Mouse (Mus musculus) Muller cell, postnatal 12 days (primary cell): ENCODE data around the gene Grap2.

ENCODE experiments used
- DNase-seq: peaks from one replicate; pipeline ENCODE4 v3.0.0-alpha.2; 2015; ENCODE audit errors: inconsistent ontology term

Gene Grap2

DNA sequence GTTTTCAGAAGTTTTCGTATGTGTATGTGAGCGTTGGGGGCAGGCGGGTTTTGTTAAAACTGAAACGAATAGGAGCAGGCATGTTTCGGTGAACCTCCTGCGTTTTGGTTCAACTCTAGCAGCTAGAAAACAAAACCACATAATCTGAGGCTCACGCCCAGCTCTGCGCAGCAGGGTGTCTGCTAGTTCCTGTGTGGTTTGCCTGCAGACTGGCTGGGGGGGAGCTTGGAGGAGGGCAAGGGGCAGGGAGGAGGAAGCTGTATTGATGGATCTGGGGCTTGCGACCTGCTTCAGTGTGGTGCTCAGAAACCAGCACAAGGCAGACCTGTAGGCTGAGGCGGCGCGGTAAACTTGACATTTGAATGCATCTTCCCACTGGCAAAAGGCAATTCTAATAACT is at the start of gene Grap2:
Gene Grap2 (plus strand): TSS at position 304 of the 400 bp plus-strand sequence.
- DNase-seq: no peak

DNA sequence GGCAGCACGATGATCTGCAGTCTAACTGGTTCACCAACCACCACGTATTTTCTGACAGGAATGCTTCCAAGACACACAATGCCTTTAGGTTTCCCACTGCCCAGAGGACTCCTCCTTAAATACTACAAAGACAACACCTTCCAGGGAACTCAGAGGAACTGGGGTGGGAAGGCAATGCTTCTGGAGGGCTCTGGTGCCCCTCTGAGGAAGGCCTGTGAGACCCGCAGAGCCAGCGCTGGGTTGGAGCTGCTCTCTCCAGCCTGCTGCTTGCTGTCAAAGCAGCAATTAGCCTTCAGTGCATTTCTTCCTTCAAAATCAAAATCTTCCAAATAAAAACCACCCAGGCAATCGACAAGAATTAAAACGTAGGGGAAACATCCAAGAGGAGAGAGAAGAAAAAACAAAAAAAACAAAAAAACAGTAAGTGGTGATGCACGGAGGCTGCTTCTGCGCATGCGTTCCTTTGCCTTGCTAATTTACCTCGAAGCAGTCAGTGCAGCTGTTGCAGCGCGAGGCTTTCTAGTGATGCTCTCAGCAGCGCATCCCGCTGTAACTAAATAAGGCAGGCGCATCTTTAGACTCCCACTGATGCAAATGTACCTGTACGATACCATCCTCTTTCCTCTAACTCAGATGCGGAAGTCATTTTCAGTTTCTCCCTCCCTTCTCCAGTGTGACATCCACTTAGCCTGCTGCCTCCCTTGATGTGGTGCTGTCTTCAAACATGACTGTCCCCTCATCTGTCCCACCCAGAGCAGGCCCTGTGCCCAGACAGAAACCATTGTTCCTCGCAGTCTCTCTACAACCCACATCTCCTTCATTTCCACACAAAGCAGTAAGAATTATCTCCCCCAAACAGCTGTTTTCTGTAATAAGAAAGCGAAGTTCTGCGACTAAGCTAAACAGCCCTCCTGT is 42.2 kb upstream of the Grap2 start:
- no peak for DNase-seq

DNA sequence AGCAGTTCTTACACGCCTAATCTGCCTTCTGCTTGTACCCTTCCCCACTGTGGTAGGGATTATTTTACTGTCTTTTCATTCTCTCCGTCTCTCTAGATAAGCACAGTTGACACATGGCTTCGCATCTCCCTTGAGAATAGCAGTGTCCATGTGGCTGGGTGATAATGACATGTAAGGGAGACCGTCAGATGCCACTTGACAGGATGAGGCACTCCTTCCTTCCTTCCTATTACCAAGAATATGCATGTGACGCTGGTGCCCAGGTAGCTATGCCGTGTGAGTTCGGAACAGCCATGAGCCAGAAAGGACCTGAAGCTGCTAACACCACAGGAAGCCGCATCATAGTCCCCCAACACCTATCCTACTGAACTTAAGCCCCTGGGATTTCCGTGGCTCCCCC is 41.4 kb upstream of the Grap2 start:
- DNase-seq: no peak

DNA sequence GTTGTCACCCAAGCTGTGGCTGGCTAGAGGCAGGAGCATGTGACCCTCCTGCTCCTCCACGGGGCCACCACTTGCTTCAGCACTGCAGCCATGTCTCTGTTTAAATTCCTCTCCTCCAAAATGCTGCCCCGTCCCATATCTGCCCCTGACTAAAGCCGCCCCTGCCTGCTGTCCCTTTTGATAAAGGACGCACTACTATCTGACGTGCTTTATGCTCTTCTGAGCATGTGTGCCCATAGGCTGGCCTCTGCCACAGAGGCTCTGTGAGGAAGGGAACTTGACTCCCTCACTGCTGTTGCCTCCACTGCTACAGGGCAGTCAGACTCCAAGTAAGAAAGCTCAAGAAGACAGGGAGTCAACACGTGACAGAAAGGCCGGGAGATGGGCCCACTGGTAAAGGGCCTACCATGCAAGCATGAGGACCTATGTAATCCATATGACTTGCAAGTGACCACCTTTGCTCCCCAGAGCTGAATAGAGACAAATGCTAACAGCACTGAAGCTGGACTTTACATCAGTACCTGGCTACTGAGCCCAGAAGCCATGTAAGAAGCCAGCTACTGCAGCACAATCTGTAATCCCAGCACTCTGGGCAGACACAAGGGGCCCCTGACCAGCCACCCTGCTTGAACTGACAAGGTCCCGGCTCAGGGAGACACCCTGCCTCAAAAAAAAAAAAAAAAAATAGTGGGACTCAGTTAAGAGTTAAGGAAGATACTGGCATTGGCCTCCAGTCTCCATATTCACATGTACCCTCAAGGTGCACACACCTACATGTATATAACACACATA is 39.9 kb upstream of the Grap2 start:
- DNase-seq: no peak

DNA sequence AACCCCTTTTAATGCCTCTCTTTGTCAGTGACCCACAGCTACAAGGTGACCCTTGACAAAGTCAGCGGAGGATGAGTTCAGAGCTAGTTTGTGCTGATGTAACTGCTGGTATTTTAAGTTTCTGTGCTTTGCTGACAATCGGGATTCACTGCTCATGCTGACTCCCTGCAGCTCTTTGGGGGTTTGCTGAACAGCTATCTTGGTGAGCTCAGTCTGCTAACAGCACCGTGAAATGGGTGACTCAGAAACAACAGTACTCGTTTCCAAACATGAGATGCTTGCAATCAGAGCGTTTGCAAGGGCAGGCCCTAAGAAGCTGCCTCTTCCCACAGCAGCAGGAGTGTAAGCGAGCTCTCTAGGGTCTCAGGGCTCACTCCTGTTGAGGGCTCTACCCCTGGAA is 39.1 kb upstream of the Grap2 start:
- peak; percentile 27 for DNase-seq

DNA sequence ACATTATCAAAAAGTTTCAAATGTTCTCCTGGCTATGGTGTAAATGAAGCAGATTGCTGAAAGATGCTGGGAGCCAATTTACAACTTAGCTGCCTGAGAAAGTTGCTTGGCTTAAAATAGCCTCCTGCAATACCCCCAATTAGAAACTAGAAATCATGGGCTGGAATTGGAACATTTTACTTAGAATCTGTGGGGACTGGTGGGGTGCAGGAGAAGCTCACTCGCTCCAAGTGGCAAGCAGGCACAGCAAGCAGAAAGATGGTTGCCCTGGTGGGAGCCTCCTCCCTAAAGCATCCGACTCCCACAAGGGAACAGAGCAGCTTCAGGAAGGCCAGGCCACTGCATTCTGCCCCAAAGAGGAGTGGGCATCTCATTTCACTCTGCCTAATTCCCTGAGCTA is 36.3 kb upstream of the Grap2 start:
- DNase-seq: no peak

DNA sequence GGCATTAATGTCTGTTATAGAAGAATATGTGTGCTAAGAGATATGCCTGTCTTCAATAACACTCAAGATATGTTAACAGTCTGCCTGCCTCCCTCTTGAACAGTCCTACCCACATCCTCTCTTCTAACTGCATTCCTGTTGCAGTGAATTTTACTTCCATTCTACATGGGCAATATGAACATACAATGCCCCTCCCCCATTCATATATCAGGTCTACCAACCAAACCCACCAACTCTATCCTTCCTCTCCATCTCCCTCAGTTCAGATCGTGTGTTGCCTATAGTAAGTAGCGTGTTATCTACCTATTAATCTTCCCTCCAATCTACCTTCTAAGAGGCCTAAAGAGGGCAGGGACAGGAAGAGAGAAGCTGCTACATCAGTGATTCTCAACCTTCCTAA is 34.3 kb upstream of the Grap2 start:
- DNase-seq: no peak

DNA sequence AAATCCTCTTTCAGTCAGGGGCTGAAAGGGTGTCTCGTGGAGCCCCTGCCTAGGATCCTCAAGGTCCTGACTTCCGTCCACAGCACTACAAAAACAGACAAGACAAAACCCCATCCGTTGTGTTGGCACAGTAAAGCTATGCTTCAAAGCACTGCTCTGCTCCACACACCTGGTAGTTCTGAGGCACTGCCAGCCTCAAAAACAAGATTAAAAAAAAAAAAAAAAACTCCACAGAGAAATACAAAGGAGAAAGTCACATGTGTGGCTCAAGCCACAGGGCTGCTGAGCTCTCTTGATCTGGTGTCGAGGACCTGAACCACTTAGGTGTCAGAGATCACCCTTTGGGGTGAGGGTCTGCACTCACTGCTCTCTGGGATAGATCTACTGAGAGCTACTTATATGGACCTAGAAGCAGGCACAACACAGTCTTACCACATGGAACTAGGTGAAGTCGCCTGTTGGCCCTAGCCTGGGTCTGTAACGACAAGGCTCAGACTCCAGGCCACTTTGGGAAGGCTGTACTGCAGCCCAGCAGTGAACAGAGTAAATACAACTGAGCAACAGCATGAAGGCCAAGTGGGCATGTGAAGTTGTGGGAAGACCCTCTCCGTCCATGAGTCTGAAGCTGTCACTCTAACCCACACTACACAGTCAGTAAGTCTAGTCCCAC is 33.6 kb upstream of the Grap2 start:
- no peak for DNase-seq

DNA sequence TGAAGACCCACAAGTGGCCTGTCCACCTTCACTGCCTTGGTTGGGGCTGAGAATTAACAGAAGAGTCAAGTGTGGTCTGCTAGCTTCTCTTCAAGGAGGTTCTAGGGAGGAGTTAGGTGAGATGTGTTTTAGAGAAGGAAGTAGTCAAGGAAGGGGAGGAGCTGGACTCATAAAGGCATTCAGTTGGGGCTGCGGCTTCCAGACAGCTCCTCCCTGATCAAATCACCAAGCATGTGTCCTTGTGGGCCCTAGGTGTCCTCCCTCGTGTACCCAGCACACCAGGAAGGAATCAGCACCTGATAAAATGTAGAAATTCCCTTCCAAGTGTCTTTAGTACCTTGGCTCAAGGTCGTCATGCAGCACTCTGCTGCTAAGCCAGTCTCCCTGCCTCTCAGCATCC is 28.3 kb upstream of the Grap2 start:
- no peak for DNase-seq

DNA sequence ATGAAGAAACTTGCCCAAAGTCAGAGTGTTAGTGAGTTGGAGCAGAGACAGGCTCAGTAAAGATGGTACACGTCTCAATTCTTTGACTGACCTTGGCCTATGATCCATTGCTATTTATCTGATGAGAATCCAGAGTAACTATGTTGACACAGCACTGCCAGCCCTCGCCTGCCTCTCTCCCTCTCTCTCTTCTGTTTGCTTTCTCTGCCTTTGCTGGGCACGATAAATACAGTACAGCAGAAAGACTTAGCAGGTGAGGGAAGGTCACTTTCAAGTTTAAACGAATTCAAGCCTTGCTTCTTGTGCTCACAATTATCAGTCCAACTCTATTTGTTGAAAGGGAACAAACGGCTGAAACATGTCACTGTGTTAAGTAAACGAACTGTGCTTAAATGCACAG is 27.0 kb upstream of the Grap2 start:
- no peak for DNase-seq

DNA sequence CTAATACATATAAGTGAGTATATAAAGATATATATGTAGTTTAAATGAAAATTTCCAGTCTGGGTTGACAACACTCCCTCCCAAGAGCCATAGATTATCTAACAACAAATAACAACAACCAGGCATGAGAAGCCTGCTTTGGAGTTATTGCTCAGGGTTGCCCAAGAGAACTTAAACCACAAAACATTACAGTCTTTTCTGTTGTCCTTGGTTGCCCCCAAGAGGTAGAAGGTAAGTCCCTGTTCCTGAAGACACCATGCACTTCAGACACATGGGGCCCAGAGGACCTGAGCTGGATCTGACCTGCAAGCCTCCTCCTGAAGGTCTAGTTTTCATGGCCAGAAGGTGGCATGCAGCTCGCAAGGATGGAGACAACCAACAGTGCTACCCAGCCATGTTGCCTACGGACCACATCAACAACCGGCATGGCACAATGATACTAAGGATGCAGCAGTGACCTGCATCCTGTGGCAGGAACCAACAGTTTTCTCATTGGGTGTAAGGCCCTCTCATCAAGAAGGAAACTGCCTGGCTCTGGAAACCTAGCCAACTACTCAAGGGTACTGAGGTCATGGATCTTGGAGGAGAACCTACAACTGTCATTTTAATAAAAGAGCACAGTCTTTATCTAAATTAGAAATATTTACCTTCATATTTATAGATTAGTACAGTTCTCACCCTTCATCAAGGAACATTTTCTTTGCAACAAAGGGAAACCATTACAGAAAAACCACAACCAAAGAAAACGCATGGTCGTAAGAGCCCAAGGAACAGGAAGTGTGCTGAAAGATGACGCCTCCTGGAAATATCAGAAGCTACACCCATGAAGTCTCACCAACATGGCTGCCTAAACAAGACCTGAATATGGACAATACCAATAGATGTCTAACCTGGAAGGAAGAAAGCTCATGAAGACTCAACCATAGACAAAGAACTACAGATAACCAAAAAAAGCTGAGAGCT is 17.3 kb upstream of the Grap2 start:
- DNase-seq: no peak

DNA sequence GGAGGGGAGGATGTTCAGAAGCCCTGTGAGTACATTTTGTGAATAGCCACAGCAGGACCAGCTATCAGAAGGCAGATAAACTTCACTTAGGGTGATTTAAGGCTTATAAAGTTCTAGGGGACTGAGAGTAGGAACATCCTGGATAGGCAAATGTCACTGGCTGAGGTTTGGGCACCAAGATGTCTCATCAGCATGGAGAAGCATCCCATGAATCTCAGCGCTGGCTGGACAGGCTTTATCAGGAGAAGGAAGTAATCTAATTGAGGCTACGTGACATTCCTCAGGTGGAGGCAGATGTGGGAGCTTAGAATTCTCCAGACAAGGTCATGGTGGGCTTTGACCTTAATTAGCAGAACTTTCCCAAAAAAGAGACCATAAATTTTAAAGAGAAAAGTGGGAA is 16.4 kb upstream of the Grap2 start:
- DNase-seq: no peak

DNA sequence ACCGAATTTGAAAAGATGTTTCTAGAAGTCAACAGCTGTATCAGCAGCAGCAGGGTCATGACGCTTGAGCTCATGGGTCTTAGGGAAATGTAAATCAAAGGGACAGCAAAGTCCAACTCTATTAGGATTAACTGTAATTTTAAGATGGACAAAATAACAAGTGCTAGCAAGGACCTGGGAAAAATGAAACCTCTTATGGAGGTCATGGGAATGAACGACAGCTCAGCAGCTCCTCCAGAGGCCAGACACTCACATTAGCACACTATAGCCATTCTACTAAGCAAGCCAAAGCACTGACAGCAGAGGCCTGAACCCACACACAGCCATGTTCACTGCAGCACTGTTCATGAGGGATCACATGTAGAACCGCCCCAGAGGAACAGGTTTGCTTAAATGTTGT is 14.6 kb upstream of the Grap2 start:
- no peak for DNase-seq

DNA sequence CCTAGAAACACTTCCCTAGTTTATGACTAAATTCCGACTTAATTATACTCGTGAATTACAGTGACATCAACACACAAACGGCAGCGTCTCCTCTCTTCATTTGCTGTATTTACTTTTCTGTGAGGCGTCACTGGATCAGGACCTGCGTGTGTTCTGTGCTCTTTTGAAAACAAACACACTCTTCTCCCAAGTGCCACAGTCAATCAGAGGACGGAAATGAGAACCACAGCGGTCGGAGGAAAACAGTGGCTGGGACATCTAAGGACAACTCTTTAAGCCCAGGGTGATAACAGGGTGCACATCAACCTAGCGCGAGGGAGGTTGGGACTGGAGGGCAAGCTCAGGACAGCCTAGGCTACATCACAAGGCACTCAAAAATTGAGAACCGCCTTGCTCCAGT is 12.9 kb upstream of the Grap2 start:
- DNase-seq: no peak

DNA sequence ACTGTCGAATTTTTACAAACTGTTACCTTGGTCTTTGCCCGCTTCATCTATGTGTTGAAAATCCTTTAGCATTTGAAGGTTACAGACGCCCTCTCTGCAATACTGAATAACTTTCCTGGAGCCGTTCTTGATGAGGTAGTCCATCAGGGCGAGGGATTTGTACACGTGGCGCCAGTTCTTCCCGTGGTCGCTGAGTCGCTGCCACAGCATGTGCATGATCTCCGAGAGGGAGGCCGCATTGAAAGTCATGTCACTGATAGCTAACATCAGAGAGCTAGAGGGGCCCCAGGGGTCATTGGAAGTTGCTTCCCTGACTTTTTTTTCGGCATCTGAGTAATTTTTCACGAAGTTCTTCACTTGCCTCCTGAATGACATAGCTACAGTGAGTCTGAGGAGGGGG is 12.4 kb upstream of the Grap2 start:
- no peak for DNase-seq

DNA sequence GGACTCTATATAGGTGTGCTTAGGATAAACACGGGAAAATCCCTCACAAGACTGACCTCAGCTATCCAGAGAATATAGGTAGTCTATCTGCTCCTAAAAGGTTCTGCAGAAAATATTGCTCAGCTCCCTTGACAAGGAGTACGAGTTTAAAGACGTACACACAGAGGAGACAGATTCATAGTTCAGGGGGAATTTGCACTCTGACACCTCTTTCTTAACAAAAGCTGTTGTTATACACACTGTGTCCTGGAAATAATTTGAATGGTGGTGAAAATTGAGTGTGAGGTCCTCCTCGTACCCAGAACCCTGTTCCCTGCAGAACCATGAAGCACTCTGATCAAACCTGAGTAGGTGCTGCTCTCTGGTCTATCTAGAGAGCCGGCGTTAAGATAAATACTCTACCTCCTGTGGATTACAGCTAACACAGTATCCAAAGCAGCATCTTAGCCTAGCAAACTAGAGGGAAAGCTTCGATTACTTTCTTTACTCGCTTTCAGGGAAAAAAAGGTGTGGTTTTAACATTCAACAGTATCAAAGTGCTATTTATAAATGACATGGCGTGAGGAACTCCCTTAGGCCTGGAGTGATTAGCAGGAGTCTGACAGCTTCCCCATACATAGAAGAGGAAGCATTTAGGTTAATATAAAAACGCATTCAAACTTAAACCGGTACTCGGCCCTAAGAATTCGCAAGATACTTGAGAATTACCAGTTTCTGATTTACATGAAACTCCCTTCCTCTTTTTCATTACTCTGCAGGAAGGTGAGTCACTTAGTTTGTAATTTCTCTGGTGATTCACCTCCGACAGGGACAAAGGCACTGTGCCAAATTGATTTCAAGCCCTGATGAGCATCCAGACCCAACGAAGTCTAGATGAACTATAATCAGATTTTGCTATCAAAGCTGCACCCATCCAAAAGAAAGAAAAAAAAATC is 11.5 kb upstream of the Grap2 start:
- DNase-seq: peak; percentile 82

DNA sequence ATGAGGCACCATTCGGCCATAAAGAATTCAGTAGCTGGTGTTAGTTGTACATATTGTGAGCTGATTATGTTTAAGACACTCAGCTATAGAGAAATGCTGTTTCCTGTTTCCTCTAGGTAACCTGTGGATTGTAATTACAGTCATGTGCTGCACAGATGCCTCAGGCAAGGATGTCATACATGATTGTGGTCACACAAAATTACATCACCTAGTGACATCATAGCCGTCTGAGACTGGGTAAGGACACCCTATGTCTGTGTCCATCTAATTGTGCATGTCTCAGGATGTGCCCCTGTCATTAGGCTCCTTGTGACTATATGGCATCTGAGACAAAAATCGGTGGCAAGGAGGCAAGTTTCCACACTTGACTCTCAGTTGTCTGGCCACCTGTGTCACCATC is 9.9 kb upstream of the Grap2 start:
- DNase-seq: no peak

DNA sequence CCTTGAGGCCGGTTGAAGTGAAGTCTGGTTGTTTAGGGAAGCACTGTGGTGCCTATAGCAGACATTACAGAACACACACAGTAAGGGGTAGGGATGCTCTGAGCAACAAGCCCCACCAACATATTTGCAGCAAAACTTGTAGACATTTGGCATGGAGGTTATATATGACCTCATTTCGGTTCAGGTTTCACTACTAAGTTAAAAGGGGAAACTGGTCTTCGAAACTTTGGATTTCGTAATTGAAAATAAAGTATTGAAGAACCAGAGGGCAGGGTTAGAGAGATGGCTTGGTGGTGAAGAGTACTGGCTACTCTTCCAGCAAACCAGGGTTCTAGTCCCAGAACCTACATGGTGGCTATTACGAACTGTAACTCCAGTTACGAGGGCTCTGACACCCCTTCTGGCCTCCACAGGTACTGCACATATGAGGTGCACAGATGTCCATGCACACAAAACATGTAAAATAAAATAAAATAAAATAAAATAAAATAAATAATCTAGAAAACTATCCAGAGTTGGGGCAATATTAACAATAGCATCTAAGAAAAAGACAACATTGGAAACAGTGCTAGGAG is 8.7 kb upstream of the Grap2 start:
- DNase-seq: no peak

DNA sequence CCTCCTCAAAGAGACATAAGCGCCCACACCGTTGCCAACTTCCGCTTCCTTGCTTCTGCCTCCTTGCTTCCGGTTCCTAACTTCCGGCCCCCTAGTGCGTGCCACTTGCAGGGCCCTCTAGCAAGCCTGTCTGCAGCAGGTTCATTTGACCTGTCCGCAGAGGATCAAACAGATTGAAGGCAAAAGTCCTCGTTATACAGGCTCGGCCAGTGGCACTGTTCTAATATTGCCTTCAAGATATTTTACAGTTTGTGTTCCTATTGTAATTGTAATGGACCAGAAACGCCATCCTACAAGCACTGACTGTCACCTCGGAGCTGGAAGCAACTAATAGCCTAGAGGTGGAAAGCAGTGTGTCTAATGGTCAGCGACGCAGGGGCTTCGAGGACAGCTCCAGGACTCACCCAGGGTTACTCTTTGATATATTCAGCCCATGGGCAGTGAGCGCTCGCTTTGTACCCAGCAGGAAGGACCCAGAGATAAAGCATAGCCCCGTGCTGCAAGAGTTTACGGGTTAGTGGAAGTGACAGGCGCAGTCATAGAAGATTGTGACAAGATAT is 7.2 kb upstream of the Grap2 start, which contains the start of gene Enthd1:
Gene Enthd1 (minus strand): TSS at position 51 of the 560 bp plus-strand sequence.
- no peak for DNase-seq
